Mouse (Mus musculus) MEL-GATA-1-ER (cell line): ENCODE data around the gene Bcl11b.

Experiments
- DNase-seq: peaks from one replicate; pipeline ENCODE4 v3.0.0-alpha.2; 2012; ENCODE audit warnings: low read depth; ENCODE audit errors: extremely low read depth

The Bcl11b gene

DNA sequence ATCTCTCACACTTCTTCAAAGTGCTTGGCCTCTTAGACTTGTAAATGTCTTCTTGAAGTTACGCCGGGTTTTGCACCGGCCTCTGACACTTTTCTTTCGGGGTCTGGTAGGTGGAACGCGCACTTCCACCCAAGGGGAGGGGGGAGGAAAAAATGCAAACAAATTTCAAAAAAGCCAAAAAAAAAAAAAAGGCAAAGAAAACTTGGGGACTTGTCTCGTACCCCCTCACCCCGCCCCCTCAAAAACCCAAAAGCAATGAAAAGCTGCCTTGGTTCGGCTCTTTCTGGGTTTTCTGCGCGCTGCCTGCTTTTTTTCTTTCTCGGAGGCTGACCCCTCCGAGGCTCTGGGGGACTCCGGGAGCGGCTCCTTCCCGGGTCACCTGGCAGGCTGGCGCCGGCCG lies at the start of gene Bcl11b:
Gene Bcl11b (minus strand): TSS at position 120 of the 400 bp plus-strand sequence.
- no peak for DNase-seq

DNA sequence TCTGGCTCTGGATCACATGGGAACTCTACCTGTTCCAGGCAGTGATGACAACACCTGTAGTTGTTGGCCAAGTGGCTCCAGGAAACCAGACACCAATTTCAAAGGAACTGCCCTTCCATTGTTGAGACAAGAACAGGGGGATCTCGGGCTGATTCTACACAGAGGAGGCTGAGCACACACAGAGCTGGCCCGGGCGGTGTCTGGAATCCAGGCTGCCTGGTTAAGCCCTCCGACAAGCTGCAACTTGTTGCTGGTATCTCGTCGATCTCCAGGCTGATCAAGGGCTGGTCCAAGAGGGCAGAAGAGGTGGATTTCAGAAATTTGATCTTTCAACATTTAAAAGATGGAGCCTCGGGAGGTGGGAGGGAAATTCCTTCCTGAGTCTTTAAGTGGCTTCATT lies 47.6 kb upstream of the Bcl11b start:
- DNase-seq, result no peak

DNA sequence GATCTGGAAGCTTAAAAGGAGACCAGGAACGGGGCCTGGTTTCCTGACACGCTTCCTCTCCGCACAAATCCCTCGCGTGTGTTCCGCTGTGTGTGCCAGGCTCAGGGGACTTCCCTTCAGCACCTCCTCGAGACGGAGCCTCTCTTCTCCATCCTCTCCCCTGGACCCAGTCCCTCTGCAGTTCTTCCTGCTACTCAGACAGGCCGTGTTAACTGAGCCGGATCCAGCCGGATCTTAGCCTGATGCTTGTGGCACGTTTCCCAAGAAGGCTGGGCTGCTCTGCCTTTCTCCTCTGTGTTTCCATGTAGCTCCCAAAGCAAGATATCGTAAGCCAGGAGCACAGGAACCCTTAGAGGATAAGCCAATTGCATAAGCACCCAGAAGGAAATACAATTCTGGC lies 46.2 kb upstream of the Bcl11b start:
- no peak for DNase-seq

DNA sequence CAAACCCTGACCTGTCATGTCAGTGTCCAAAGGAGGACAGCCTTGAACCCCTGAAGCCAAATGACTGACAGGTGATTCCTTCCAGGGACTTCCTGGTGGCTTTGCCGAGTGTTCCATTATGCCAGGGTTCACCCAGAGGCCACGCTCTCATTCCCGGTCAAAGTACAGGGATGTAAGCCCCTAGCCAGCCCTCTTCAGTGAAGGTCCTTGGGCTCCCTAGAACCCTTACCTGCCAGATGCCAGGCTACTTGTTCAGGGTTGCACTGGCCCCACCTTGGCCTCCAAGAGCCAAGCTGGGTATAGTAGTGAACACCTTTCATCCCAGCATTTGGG lies 38.8 kb upstream of the Bcl11b start:
- no peak for DNase-seq

DNA sequence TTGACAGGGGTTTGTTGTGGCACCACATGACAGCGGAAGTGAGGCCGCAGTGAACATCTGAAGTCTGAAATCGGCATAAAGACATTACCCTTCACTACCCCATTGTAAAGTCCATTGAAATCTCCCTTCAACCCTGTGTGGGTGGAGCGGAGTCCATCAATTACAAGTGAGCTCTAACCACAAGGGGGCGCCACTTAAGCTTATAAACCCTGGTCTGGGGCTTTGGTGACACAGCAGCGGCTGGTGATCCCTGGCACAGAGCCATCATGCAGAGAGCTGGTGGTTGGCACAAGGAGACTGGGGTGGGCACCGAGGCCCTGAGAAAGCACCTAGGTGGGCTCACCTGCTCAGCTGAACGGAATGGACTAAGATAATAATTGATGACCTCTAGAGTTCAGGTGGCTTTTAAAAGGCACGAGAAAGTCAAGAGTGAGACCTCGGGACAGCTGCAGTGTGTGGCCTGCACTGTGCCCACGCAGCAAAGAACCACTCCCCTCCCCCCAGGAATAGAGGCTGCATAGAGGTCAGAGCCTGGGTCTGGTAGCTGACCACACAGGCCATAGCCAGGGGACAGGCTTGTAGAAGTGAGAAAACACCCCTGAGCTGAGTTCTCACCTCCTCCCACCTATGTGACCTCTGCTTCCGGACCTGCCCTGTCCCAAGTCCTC lies 38.3 kb upstream of the Bcl11b start:
- no peak for DNase-seq

DNA sequence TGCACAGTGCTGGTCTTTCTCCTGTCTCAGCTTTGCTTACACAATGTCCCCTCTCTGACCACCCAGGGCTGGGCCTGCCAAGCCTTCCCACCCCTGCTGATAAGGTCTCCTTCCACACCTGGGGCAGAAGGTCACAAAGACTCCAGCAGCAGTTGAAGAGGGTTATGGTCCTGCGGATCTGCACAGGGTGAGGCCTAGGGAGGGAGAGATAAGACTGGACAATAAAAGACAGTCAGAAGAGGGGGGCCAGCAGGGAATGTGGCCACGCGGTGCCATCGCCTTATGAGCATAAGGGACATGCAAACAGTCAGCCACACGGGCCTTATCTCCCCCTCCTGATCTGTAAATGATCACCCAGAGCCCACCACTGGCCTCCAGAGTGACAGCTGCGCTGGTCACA lies 34.0 kb upstream of the Bcl11b start:
- no peak for DNase-seq

DNA sequence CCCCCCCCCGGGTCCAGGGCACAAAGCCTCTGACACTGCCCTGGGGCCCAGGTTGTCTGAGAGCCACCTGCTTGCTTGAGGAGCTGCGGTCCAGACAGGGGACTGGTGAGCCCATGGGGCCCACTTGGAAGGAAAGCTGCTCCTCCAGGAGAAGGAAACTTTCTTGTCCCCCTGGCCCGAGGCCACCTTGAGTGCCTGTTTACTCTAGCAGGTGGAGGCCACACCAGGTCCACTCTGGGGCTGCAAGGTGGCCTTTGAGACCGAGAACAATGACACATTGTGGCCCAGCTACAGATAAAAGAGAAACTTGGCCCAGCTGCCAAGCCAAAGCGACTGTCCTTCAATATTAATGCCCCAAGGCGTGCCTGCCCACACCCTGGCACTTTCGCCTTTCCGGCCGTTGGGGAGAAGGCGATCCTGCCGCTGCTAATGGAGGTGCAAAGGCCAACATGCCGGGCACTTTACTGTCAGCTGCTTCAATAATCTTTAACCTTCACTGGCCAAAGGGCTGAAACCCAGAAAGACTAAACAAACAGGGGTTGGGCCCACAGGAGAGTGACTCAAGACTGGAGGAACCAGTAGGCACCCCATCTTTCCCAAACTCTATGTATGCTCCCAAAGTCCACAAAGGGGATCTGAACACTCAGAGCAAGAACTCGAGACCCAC lies 32.1 kb upstream of the Bcl11b start:
- no peak for DNase-seq

DNA sequence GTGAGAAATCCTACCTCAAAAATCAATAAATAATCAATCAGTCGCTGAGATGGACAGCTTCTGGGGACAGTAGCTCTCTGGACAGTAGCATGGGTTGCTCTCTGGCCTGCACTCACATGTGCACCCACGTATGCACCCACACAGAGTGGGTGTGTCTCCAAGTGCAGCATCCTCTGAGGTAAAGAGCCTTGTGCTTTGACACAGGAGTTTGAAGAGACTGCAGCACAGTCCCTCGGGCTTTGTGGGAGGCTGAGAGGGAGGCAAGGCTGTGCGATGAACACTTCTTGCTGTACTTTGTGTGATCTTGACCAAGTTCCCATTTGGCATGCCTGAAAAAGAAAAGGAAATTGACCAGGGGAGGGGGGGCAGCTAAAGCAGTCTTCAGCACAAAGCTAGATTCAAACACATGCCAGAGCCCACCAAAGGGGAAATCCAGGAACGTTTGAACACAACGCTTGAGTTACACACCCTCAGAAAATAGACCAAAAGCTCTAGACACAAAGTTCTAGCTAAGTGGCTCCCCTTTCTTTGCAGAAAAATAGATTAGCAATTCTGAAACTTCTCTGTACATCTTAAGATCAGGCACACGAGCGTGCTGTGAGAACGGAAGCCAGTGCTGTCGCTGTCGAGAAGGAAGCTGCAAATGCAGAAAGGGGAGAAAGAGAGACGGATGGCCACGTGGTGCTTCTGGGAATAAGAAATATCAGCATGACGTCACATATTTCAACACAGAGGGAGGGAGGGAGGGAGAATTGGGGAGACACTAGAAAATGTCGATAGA lies 19.6 kb upstream of the Bcl11b start:
- DNase-seq, result no peak

DNA sequence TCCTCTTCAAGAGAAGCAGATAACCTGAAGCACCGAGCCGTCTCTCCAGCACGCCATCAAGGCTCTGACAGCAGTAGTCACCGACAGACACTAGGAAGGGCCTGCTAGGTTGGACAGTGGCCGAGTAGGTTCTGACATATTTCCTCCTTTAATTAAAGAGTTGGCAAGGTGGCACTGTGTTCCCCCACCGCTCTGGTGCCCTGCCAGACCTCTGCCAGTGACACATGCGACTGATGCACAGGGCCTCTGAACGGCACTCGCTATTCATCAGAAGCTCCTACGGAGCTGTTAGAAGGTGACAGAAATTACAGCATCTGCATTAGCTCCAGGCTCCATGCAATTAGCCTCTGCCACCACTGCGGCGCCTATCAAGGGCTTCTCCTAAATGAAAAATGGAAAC lies 8.6 kb upstream of the Bcl11b start:
- DNase-seq, result no peak

DNA sequence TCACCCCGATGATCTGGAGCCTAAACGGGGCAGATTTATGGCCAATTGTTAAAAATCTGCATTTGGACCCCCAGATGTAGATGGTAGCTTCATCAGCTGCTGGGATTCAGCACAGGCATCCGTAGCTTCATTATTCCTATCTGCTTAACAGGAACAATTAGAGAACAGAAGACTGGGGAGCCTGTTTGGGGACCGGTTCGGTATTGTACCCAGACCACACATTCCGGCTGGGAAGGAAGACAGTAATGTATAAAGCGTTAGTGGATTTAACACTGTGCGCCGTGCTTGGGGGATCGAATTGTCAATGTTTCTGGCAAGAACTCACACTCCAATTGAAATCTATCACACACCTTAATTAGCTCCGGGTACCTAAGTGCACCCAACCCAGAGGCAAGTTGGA lies 6.9 kb upstream of the Bcl11b start:
- DNase-seq, result no peak

DNA sequence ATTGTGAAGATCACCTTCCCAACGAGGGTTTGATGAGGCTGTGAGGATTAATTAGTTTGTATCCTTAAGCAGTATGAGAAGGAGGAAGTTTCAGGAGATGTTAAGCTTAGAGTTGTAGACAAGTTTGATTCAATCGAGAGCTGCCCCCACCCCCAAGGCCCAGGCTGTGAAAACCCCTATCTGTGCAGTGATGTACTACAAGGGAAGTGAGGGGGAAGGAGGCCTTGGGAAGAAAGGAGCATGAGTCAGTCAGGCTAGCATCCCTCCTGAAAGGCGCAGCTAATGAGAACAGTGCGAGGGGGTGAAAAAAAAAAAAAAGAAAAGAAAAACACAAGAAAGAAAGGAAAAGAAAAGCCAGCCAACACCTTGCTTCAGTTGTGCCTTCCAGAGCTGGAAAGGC lies 5.8 kb upstream of the Bcl11b start:
- DNase-seq, result no peak

DNA sequence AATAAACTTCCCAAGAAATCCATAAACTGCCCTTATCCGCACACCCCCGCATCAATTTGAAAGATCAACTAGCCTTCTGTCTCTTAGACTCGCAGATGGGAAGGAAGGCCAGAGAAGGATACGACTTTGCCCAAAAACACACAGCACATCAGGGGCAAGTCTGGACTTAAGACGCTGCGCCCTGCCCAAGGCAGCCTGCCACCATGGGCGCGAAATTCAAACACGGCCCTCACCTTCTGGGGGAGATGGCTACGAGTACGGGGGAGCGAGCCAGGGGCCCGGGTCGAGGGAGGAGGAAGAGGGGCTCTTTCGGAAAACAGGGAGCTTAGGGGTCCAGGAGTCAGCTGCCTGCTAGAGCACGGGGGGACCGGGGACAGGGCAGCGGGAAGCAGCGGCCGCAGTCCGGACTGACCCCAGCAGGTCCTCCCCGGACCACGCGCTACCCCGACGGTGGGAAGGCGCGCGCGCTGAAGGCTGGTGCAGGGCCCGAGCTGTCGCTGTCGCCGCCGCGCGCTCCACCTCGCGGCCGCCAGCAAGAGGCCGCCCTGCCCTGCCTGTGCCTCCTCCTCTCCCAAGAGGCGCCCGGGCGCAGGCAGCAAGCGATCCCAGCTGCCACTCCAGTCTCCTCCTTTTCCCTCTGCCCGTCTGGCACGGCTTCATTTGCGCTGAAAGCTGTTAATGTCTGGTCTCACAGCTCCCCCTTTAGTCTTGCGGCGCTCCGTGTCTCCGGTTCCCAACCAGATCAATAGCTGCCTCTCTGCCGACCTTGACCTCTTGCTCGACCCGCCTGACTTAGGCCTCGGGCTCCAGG lies 2.6 kb upstream of the Bcl11b start:
- DNase-seq, result no peak

DNA sequence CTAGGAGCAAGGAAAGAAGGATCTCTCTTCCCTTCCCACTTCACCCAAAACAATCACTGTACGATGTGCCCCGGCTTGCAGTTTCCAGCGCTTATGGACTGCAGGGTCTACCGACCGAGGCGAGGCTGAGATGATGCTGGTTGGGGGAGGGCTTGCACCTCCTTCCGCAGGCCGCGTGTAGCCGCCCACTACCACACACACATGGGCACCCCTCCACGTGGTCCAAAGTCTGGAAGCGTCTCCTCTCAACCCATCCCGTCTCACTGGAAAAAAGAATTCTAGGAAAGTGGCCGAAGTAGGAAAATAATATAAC lies 2.0 kb upstream of the Bcl11b start:
- DNase-seq, result no peak

DNA sequence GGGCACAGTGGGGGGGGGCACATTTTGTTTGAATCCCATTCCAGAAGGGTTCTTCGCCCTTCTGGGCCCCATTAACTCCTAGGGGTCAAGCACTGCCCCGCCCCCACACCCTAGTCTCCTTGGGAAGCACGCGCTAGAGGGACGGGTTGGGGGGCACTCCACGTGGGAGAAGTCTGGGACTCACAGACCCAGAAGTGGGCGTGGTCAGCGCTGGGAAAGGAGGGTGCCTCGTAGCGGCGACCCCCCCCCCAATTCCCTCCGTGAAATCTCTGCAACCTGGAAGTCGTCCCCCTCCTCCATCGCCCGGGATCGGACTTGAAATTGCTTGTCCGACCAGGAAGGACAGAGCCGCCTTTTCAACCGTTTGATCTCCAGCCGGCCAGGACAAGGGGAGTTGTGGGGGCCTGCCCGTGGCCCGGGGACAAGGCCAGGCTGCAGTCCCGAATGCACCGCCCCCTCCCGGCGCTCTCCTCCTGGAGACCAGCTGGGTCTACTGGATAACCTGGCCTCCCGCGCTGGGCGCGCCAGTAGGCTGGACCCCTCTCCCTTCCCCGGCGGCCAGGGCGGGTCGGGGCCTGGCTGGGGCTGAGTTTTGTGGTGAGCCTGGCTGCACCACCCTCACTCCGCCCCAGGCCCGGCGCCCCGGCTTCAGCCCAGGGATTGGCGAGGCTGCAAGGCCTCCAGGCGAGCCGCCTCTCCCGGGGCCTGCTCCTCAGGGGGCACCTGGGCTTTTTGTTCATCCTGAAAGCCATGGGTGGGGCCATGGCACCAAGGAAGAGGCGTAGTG lies 1.5 kb upstream of the Bcl11b start:
- no peak for DNase-seq

DNA sequence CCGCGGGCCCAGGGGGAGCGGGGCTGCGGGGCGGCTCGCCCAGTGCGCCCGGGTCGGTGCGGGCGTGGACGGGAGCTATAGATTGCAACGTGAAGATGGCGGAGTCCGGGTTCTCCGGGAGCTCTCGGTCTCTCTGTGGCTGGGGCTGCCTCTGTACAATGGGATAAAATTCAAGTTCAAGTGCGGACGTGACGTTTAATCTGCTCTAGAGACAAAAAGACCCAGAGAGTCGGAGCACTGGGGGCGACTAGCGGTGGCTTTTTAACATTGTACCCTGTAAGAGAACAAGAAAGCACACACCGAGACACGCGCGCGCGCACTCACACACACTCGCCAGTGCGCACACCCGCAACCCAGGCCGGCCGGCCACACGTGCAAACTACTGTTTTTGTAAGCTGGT lies 526 bp upstream of the Bcl11b start:
- no peak for DNase-seq

DNA sequence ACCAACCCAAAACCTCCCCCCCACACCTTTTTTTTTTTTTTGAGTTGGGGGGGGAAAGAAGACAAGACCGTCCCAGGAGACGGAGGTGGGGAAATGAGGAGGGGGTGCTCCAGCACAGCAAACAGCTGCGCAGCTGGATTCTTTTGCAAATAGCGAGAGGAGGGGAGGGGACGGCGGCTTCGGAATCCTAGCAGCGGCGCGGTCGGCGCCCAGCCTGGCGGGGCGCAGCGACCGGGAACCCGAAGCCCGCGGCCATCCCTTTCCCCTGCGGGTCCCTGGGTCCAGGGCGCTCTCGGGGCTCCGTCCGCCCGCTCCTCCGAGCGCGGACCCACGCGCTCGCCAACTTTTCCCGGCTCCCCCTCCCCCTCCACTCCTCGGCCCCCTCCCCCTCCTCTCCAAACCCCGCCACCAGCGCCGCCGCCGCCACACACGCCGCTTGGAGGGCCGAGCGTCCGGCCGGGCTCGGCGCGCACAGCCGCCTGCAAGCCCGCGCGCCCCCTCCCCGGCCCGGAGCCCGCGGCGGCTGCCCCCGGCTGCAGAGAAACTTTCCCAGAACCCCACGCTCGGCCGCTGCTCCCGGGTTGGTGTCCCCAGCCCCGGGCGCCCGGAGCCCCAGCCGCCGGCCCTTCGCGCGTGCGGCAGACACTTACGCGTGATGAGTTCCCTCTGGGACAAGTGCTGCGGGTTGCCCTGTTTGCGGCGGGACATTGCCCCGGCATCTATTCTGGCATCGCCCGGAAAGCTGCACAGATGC lies 789 bp downstream of the Bcl11b start:
- no peak for DNase-seq

DNA sequence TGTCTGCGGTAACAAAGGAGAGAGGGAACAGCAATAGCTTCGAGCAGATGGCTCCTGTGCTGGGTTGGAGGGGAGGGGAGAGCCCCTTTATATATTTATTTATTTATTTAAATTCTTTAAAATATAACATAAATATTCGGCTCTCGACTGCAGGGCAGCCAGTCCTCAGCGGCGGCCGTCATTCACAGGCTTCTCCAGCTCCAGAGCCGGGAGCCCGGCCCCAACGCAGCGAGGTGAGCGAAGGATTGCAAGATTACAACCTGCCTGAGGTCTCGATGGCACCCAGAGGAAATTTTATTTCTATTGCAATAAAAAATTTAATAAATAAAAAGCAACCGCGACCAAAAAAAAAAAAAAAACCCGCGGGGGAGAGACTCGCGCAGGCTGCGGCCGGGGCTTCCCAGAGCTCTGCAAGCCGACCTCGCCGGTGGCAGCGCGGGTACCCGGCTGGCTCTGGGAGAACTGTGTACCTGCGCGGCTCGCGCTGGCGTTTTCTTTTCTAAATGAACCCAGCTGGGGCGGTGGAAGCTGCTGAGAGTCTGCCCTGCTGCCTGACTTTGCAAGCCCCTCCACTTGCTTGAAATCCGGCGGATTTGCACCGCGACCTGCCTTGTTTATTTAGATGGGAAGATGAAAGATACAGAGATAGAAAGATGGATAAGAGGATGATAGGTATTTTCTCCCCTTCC lies 1.6 kb downstream of the Bcl11b start:
- no peak for DNase-seq

DNA sequence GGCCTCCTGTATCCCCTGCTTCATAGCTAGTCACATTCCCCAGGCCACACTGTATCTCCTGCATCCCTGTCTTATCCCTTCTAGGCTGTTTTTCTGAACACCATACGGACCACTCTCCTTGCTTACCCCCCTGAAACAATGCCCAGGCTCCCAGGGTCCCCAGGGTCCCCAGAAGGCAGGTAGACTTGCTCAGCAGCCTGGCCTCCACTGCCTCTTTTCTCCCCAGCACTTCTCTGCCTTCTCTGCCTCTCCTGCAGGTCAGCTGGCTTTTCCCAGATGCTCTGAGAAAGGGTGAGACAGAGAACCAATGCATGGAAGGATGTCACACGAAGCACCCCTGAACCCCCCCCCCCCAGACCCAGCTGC lies 2.7 kb downstream of the Bcl11b start:
- no peak for DNase-seq

DNA sequence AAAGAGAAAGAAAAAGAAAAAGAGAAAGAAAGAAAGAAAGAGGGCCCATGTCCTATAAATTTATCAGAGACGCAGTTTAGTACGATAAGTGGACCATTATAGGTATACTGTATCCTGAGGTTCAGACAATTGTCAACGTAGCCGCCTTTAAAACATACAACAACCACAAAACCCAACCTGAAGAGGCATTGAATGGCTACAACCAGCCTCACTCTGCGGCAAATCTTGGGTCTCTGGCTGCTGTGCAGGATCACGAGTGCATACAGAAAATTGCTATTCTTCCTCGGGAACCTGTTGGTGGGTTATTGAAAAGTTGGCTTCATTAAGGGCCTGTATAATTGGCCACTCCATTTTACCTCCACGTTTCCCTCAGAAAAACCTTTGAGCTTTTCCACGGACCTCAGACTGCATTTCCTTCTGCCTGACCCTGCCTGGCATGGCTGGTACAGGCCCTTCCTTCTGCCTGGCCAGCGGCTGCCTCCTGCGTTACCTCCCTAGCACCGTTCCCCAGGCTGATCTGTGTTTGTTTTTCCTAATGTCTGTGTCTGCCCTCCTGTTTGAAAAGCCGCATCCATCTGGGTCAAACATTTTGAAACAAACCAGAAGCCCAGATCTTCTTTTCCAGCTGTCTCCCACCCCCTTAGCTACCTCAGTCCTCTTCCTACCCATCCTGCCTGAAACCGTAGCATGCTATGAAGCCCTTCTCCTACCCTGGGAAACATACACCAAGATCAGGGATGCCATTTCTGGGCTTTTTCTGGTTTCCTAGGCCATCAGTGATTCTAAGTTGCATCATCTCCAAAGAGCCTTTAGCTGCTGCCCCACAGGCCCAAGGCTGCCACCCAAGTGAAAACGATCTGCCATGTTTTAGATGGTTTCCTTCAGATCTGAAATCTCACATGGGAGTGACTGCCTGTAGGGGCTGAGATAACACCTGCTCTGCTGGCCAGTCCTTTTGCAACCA lies 3.4 kb downstream of the Bcl11b start:
- DNase-seq, result no peak
